Mouse (Mus musculus) cerebellum, adult 9-11 months (tissue): ENCODE data around the gene Rab25.

Experiments used
- DNase-seq: peaks from one replicate; pipeline ENCODE4 v3.0.0; 2022

The Rab25 gene

DNA sequence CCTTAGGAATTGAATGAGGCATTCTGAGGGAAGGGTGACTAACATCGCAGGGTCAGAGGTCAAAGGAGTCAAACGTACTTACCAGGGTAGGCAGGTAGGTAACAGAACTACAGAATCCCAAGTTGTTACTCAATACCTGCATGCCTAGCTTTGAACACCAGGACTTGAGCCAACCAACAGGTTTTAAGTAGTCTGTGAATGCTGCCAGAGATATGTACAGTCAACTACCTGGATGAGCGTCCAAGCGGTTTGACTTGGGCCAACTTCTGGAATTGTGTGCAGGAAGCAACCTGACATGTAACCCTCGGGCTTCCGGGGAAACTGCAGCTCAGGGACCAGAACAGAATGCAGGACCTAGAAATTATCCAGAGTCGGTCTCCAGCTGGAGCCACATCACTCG, 25.1 kb downstream of the Rab25 start:
- no peak for DNase-seq

DNA sequence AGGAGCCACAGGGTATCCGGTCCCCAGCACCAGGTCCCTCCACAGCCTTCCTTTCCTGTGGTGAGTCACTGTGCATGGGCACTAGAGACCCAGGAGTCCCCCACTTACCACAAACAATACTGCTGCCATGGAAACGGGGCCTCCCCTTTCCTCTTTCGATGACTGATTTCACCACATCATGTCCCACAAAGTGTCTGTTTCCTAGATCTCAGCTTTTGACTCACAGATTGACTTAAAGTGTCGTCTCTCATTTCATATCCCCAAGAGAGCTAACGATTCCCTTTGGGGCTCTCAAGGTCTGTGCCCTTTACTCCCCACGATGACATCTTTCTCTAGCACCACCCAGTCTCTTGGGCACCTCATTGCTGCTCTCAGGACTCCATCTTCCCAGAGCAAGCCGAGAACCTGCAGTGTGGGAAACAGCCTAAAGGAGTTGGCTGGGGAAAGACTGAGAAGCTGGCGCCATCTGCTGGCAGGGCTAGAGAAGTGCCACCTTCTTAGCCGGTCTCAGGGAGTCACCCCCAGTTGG, 26.2 kb downstream of the Rab25 start:
- peak; percentile 50 for DNase-seq

DNA sequence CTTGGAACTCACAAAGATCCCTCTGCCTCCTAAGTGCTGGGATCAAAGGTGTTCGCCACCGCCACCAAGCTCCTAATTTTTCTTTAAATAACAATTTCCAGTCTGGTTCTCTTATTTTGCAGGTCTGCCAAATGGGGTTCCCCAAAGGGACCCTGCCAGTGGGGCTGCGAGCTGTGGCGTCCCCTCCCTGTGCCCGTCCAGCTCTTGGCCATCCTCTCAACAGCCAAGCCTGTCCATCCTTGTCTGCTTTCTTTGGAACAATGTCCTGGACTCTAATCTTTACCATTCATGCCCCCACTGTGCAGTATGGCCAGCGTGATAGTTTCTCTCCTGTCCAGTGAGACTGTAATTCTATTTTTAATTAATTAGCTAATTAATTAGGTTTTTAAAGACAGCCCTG, 26.9 kb downstream of the Rab25 start:
- no peak for DNase-seq

DNA sequence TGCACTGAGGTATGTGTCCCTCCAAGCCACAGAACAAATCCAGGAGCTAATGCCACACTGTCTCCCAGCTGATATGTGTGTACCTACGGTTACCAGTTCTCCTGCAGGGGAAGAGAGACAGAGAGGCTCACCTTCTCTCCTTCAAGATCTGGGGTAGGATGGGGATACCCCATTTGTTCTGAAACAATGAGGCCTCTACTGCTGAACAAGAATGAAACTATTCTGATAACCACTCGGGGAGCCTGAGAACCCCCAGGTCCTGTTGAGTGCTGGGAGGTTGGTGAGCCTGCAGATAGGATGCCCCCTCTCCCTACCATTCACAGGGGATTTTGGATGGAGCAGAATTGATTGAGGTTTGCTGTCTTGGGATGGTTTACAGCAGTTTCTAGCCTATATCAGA, 28.0 kb downstream of the Rab25 start:
- DNase-seq = no peak

DNA sequence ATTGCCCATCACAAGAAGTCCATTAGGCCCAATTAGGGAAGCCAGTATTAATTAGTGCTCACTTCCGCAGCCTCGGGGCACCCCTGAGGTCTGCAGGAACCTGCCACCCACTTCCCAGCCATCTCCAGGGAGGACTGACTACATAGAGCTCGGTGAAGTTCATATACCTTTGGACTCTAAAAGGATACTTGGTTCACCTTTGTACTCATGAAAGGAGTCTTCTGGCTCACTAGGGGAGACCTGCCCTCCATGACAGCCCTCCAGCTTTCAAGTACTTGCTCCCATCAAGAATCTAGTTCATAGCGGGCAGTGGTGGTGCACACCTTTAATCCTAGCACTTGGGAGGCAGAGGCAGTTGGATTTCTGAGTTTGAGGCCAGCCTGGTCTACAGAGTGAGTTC, 29.7 kb downstream of the Rab25 start:
- DNase-seq = no peak

DNA sequence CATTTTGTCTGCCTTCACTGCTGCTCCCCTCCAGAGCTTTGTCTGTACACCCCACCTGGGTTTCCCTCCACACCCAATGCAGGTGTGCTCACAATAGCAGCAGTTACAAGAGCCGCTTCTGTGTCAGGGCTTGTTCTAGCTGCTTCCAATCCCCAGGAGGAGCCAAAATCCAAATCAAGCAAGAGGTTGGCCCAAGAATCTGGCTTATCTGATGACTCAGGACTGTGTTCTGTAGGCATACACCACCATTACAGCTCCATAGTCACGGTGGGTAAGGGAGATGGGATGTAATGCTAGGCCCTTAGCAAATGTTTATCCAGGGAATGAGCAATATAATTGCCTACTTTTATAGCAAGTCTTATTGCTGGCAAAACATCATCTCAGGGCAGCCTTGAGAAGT, 31.7 kb downstream of the Rab25 start:
- no peak for DNase-seq

- no peak for DNase-seq
Observed at GRCm38 (mm10) chr3:88515095-88515386, 33.1 kb downstream of the Rab25 start.

DNA sequence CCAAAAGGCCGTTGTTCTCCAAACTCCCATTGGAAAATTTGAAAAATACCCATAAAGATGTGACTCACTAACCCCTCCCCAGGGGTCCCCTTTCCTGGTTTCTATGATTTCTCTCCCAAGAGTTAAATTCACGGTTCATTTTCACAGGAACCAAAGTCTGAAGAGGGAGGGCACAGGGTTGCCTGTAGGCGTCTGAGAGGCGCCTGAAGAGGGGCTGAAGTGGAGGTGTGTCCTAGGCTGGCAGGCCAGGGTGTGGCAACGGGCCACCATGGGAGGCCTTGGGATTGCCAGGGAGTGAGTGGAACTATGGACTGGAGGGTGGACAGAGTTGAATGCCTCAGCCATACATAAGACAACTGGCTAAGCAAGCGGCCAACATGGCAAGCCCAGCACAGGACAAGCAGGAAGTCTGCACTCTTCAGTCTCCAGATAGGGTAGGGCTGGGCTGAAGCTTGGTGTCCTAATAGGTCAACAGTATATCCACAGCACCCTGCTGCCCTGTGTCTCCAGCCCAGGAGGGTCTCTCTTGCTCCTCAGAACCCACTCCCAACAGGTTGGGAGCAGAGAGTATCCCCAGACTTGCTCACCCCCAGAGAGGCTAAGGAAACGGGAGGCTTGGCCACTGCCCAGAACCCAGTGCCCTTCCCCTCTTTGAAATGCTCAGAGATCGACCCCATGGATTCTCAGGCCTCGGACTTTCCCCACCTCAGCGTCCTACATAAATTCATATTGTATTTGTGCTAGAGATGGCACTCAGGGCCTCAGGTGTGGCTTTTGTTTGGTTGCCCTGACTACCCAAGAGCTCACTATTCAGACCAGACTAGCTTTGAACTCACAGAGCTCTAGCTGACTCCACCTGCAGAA, 33.6 kb downstream of the Rab25 start:
- no peak for DNase-seq

- no peak for DNase-seq
Observed at GRCm38 (mm10) chr3:88513546-88514115, 34.5 kb downstream of the Rab25 start.

DNA sequence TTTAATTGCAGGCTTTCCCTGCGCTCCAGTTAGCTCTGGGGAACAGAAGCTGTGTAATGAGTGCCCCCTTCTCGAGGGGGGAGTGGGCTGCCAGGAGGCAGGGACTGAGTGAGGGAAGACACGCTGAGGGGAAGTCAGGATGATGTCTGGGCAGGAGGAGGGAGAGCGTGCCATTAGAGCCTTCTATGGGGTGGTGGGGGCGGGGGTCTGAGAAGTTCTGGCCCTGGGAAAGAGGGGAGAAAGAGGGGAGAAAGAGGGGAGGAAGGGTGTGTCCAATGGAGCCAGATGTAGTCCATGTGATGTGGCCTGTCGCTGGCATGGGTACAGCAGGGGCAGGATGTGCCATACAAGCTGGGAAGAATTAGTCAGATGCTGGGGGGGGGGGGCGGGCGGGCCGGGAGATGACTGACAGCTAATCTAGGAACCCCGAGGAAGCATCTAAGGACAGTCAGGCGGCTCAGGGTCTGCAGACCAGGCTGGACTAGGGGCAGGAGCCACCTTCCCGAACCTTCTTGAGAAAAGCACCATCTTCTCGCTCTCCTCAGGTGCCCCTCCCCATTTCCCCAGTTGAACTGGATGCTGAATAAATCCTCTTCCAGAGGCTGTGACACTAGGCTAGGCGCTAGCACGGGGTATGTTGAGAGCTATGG, 35.1 kb downstream of the Rab25 start:
- DNase-seq = no peak

DNA sequence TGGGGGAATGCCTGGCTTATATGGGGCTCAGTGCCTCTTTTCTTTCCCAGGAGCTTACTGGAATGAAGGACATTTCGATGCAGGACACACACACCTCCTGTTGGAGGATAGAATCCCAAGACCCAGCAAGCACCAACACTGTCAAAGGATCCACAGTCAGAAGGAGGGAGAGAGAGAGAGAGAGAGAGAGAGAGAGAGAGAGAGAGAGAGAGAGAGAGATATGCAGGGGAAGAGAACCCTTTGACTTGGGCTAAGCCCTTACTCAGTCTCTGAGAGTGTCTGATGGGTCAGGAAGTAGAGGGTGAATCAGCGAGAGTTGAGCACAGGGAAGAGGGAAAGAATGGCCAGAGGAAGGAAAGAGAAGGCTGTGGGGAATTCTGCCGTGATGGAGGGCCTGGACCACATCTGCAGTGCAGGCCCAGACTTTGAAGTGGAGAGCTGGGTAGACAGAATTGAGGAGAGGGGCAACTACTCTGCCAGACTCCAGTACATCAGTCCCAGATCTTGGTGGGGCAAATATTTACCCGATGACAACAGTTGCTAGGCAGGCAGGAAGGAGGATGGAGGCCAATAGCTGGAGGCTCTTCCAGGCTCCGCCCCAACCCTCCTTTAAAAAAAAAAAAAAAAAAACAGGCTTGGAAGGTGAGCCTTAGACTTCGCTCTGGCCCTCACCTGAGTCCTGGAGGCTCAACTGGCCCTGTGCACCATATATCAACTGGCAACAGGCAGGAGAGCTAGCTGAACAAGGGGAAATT, 35.8 kb downstream of the Rab25 start:
- DNase-seq = no peak

- no peak for DNase-seq
Observed at GRCm38 (mm10) chr3:88511559-88511958, 36.5 kb downstream of the Rab25 start.

DNA sequence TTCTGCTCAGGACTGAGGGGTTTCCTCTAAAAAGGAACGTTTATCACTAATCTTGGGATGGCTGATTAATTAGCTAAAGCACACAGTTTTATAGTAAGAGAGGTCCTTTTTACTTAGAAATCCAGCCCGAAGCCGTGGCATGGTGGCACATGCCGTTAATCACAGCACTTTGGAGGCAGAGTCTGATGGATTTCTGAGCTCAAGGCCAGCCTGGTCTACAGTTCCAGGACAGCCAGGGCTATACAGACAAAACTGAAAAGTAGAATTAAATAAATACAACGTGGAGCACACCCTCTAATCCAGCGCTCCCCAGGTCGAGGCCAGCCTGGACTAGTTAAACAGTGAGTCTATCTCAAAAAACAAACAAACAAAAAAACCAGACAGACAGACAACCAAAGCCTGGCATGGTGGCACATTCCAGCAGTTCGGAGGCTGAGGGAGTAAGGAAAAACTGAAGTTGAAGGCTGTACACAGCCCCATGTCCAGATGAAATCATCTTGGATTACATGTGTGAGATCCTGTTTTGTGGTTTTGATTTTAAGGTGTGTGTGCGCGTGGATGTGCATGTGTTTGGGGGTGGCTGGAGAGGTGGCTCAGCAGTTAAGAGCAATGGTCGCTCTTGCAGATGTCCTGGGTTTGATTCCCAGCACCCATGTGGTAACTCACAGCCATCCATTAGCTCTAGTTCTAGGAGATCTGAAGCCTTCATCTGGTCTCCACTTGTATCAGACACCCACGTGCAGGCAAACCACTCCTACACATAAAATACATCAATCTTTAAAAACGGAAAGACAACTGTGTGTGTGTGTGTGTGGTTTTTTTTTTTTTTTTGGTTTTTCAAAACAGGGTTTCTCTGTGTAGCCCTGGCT, 37.4 kb downstream of the Rab25 start:
- DNase-seq = no peak

DNA sequence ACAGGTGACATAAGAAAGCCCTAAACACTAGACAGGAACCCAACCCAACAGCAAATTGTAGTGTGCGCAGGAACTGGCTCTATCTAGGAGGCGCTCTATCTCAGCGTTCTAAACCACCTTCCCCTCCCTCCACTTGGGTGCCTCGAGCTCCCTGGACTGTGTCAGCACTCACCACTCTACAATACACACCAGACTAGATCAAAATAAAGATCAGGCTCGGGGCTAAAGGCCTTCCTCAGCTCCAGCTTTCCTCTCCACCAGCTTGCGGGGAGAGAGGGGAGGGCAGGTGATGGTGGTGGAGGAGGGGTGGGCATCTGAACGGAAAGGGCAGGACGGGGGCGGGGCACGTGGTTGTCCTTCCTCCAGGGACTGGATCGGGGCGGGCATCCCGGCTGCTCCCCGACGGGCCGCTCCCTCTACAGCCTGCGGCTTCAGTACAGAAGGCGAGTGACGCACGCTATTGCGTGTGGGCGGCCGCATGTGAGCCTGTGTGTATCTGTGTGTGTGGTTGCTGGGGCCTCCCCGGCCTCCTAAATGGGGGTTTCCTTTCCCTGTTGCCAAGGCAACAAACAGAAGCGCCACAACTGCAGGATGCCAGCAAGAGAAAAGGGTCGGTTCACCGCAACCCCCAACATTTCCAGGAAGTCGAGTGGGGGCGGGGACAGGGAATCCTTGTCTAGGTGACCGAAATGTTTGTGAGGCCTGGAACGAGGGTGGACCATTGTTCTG, 38.2 kb downstream of the Rab25 start, which contains the start of gene Lmna:
Gene Lmna, minus strand, starts transcription at position 265 of the 729 bp plus-strand sequence.
- DNase-seq = peak; percentile 95

- DNase-seq = no peak
Observed at GRCm38 (mm10) chr3:88509250-88509649, 38.9 kb downstream of the Rab25 start.

GRCm38 (mm10) chr3:88505765-88506164, 42.3 kb downstream of the Rab25 start:
- DNase-seq = no peak

GRCm38 (mm10) chr3:88505081-88505480, 43.0 kb downstream of the Rab25 start:
- DNase-seq = no peak

DNA sequence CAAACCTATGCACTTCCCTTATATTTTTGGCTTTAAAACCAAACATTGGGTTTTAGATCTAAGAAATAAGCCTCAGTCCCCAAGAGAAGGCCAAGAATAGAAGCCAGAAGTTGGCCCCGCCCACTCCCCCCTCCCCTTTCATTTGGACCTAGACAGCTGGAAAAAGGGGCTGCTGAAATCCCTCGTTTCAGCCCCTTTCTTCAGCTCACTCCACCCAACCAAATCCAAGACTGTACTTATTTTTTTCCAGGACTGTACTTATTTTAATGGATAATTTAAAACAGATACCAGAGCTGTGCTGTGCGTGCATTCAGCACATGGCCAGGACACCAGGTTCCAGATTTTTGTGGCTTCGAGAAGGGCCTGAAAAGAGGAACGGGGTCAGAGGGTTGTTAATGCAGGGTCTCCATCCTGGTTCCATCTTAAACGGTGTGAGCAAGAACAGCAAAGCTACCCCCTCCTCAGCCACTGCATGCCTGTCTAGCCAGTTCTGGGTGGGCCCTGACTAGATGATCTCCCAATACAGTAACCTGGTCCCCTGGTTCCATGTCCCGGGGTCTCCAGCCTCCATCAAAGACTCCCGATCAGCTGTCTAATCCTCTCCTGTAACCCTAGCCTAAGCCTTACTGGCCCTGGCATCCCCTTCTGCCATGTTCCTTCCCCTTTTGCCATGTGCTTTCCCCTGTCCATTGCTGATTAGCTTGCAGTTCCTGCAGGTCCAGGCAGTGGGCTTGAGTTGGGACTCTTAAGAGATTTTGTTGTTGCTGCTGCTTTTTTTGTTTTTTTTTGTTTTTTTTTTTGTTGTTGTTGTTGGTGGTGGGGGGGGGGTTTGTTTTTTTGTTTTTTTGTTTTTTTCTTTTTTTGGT, 44.0 kb downstream of the Rab25 start:
- DNase-seq = no peak

DNA sequence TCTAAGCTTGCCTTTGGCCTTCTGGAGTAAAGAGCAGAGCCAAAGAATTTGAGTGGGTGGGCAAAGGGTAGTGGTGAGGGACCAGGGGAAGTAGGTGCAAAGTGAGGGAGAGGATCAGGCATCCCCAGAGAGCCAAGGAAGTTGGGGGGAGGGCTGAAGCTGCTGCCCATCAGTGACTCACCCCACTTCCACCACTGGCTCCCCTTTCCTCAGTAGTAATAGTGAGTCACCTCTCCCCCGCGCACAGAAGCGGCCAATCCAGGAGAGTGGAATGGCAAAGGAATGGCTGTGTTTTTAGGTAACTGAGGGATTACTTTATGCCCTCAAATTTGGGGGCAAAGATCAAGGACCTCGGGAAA, 44.6 kb downstream of the Rab25 start:
- no peak for DNase-seq

DNA sequence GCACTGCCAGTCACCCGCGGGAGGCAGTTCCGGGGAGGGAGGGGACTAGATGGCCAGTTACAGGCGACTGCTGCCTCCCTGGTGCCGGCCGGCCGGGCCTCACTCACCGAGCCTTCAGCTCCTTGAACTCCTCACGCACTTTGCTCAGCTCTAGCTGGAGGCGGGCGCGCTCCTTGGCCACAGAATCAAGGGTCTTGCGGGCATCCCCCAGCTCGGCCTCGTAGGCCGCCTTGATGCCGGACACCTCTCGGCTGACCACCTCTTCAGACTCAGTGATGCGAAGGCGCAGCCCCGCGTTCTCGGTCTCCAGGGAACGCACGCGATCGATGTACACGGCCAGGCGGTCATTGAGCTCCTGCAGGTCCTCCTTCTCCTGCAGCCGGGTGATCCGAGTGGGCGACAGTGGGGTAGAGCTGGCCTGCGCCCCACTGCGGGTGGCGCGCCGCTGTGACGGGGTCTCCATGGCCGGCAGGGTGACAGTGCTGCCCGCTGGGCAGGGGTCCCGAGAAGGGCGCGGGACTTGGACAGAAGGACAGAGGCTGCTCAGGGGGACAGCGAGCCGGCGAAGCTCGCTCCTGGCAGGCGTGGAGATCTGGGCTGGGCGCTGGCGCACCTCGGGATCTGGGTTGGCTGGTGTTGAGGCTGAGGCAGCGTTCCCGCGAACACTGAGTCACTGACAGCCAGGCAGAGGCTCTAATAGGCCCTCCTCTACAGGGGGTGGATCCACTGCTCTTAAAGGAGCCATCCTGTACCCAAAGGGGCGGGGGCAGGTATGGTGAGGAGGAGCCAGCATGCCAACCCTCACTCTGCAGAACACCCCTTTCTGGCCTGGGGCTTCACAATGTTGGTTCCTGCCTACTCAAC, 45.2 kb downstream of the Rab25 start:
- peak; percentile 94 for DNase-seq
